Mouse (Mus musculus) limb, embryonic 11.5 days (tissue): Measurements from ENCODE around the gene Lck. TPM values are rescaled to one million over a fixed set of nuclear protein-coding genes. Genes with fewer than 3 reads are reported as not detected.

Experiments
- ATAC-seq: fragments of 200-750 bp; cut with Nextera tagmentation; 2 replicates; pipeline ENCODE4 v1.8.0; 2017; ENCODE audit warnings: low read depth; ENCODE audit not compliant: insufficient number of reproducible peaks, low FRiP score, low TSS enrichment
- DNase-seq: peaks from one replicate; pipeline ENCODE4 v3.0.0-alpha.2; 2015; ENCODE audit warnings: low spot score
- H3K27ac ChIP-seq: fragments of 300-500 bp; sonication (generic); replicated peaks from 2 replicates; pipeline ENCODE4 v1.5.1; 2014; ENCODE audit warnings: low read depth, mild to moderate bottlenecking, low read length
- H3K27me3 ChIP-seq: fragments of 300-500 bp; sonication (generic); 2 replicates; pipeline ENCODE4 v1.6.1; 2014; ENCODE audit warnings: mild to moderate bottlenecking, low read length, mixed read lengths; ENCODE audit not compliant: control insufficient read depth, insufficient read depth
- H3K36me3 ChIP-seq: fragments of 300-500 bp; sonication (generic); 2 replicates; pipeline ENCODE4 v1.6.1; 2014; ENCODE audit warnings: mild to moderate bottlenecking, low read length, moderate library complexity, mixed read lengths; ENCODE audit not compliant: control insufficient read depth, insufficient read depth
- H3K4me1 ChIP-seq: fragments of 300-500 bp; sonication (generic); 2 replicates; pipeline ENCODE4 v1.6.1; 2014; ENCODE audit warnings: low read length, mixed read lengths; ENCODE audit not compliant: control insufficient read depth, insufficient read depth
- H3K4me2 ChIP-seq: fragments of 300-500 bp; sonication (generic); 2 replicates; pipeline ENCODE4 v1.6.1; 2014; ENCODE audit warnings: low read depth, mild to moderate bottlenecking, moderate library complexity; ENCODE audit not compliant: severe bottlenecking
- H3K4me3 ChIP-seq: fragments of 300-500 bp; sonication (generic); 2 replicates; pipeline ENCODE4 v1.5.1; 2014; ENCODE audit warnings: low read depth, low read length
- H3K9ac ChIP-seq: fragments of 300-500 bp; sonication (generic); 2 replicates; pipeline ENCODE4 v1.6.1; 2014; ENCODE audit warnings: mild to moderate bottlenecking, low read length
- H3K9me3 ChIP-seq: fragments of 300-500 bp; sonication (generic); 2 replicates; pipeline ENCODE4 v1.6.1; 2016; ENCODE audit warnings: low read length; ENCODE audit not compliant: control insufficient read depth
- WGBS: fragments of 180-500 bp; shearing (Covaris S2); extraction: QIAGEN DNeasy Blood & Tissue Kit; methylation state at CpG from one replicate; pipeline ENCODE4 v1.1.7; 2014; 5-methylcytosine and 5-hydroxymethylcytosine counted together
- polyA plus RNA-seq: library from polyadenylated mRNA; unstranded; fragments of >200 nt; fragmentation: Nextera tagmentation; extraction: Ambion mirVana; gene quantifications from 2 replicates; pipeline ENCODE4 v1.2.1, GENCODE M21; 2014

Lck gene
- polyA plus RNA-seq, 1 experiment from 2014 or later, result 10.7 TPM

DNA sequence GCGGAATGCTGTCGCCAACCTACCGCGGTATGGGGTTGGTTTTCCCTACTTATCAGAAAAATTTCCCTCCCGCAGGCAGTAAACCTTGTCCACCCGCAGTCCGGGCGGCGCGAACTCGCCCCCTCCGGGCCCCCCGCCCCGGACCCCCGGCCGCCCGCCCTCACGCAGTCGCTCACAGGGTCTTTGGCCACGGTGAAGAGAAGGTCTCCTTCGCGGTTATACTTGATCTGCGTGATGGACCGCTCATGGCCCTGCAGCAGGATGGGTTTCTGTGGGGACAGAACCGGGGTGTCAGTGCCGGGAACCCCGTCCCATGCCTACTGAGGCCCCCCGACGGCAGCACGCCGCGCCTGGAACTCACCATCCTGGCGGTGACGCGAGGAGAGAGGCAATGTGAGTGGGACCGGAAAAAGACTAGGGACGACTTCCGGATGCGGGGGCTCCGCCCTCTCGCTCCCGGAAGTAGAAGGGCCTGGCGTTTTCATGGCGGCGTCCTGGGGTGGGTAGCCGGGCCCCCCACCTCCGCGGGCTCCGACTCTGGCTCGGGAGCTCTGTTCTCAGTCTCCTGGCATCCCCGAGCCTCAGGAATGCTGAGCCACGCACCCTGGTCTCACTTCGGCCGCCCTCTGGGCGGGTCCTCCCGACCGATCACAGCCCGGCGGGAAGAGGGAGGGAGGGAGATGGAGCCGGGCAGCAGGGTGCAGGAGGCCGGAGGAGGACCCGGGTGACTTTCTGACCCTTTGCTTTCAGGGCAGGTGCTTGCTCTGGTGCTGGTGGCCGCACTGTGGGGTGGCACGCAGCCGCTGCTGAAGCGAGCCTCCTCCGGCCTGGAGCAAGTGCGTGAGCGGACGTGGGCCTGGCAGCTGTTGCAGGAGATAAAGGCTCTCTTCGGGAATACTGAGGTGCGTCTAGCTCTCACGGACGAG lies 27.1 kb upstream of the Lck start, which contains the start of the genes Eif3i and Tmem234:
Gene Eif3i (minus strand): TSS at position 416 of the 926 bp plus-strand sequence.
Gene Tmem234 (plus strand): TSS at position 436 of the 926 bp plus-strand sequence.
- Histone ChIP-seq H3K4me2 (peak within 1 kb of the TSS; percentile 69), H3K27me3 (no peaks in the 10 kb centered on the region), H3K27ac (peak within 1 kb of the TSS; percentile 62), H3K9me3 (no peaks in the 10 kb centered on the region), H3K36me3 (peaks cover 4% of the 10 kb centered on the region; the same call in 1 of the 2 replicates), H3K4me3 (peak within 1 kb of the TSS; percentile 96), H3K9ac (peak within 1 kb of the TSS; percentile 84), H3K4me1 (peaks cover 13% of the 10 kb centered on the region)
- ATAC-seq (peak; percentile 78), DNase-seq (peak; percentile 85)
- under 1% methylated on average over 70 of the region's 74 CpGs for WGBS

DNA sequence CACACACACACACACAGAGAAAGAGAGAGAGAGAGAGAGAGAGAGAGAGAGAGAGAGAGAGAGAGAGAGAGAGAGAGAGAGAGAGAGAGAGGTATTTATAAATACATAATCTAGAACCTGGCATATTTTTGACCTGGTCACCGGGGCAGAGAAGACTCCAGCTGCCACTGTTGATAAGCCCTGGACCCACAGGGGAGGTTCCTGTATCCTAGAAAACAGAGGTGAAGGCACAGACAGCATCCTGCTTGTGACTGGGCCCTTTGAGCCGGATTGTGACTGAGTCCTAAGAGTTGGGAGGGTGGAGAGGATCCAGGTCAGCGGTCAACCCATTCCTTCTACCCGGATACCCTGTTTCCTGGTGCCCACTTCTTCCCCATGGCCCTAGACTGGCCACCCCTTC lies 15.4 kb upstream of the Lck start:
- Histone ChIP-seq H3K27me3 (no peaks in the 10 kb centered on the region), H3K36me3 (peaks cover 19% of the 10 kb centered on the region; the same call in 1 of the 2 replicates), H3K27ac (no peak overlapping the region), H3K4me3 (no peak overlapping the region), H3K4me1 (no peaks in the 10 kb centered on the region), H3K4me2 (no peak overlapping the region), H3K9me3 (no peaks in the 10 kb centered on the region), H3K9ac (no peak overlapping the region)
- ATAC-seq, result no peak
- DNase-seq, result no peak
- 78% methylated on average over 4 of the region's 4 CpGs for WGBS

DNA sequence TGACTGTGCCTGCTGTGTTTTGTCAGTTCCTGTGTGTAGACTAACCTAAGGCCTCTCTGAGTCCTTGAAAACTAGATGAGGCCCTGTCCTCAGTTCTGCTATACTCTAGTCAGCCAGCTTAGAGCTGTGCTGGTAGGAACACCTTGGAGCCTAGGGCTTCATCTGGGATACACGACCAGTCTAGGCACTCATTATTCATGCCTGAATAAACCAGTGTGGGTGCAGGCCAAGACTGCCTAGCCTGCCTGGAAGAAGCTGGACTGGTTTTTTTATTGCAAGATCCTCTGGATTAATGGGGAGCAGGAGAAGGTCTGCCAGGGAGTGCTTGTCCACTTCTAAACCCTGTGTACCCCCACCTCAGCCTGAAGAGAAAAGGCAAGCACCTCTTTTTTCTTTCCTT lies 13.5 kb upstream of the Lck start:
- no peak overlapping the region for H3K4me3 ChIP-seq
- no peak overlapping the region for H3K27ac ChIP-seq
- WGBS, result 59% methylated on average over 1 of the region's 1 CpGs
- H3K36me3 ChIP-seq, result peaks cover 7% of the 10 kb centered on the region; the same call in 1 of the 2 replicates
- no peak for DNase-seq
- H3K27me3 ChIP-seq, result no peaks in the 10 kb centered on the region
- H3K9ac ChIP-seq, result no peak overlapping the region
- no peaks in the 10 kb centered on the region for H3K9me3 ChIP-seq
- H3K4me1 ChIP-seq, result no peaks in the 10 kb centered on the region
- no peak for ATAC-seq
- no peak overlapping the region for H3K4me2 ChIP-seq

DNA sequence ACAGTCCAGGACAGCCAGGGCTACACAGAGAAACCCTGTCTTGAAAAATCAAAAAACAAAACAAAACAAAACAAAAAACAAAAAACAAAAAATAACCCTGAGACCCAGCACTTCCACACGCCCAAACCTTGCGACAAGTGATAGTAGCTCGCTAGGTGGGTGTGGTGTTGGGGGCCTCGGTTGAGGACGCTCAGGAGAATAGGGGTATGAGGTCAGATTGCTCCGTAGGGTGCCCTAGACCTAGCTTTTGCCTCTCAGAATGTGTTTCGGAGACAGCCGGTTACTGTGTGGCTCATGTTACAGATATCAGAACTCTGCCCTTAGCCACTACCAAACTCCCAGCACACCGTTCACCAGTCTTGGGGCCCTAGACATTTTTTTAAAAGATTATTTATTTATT lies 12.3 kb upstream of the Lck start:
- no peak overlapping the region for H3K27ac ChIP-seq
- 76% methylated on average over 9 of the region's 9 CpGs for WGBS

DNA sequence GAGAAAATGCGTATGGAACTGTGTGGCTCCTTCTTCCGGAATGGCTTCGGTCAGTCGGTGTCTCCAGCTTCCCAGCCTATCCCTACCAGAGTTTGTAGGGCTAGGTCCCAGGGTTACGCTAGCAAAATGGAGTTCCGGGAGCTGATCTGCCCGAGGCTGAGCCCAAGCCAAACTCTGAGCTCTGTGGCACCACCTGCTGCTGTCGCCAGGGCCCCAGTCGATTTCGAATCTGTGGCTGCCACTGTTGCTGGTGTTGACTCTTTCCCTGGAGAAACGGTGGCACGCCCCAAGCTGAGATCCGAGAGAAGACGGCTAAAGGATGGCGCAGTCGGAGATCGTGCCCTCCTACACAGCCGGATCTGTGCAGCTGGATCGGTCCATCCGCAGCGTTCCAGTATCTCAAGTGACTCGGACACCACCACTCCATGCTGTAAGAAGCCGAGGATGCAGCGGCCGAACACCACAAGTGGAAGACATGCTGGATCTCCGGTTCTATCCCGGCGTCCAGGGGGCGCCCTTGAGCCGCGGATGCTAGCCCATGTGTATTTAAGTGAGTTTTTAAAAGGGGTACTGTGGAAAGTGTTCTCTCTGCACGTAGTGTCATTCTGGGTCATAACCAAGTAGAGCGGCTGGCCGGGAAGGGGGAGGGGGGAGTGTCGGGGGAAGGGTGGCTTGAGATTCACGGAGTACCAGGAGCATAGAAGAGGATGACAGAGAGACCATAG lies 11.6 kb upstream of the Lck start:
- 2% methylated on average over 36 of the region's 36 CpGs for WGBS
- ATAC-seq, result peak; percentile 50
- no peak overlapping the region for H3K27ac ChIP-seq

More for the DNA sequence above, 12.3 kb upstream of the Lck start:
- Histone ChIP-seq H3K4me3 (no peak overlapping the region), H3K4me1 (no peaks in the 10 kb centered on the region), H3K27me3 (no peaks in the 10 kb centered on the region), H3K9me3 (no peaks in the 10 kb centered on the region), H3K36me3 (no peaks in the 10 kb centered on the region; the same call in 1 of the 2 replicates), H3K9ac (no peak overlapping the region; the same call in 1 of the 2 replicates), H3K4me2 (peak overlapping the region; percentile 56; the same call in 1 of the 2 replicates)
- no peak for DNase-seq
- no peak for ATAC-seq

GRCm38 (mm10) chr4:129584370-129584769 lies 10.9 kb upstream of the Lck start:
- Histone ChIP-seq H3K27me3 (no peaks in the 10 kb centered on the region), H3K4me2 (peak overlapping the region; percentile 56), H3K27ac (no peak overlapping the region), H3K4me1 (no peaks in the 10 kb centered on the region), H3K9ac (no peak overlapping the region; the same call in 1 of the 2 replicates), H3K36me3 (no peaks in the 10 kb centered on the region), H3K4me3 (peak overlapping the region; percentile 29; the same call in 1 of the 2 replicates), H3K9me3 (no peaks in the 10 kb centered on the region)
- ATAC-seq, result no peak
- no peak for DNase-seq
- WGBS, result 79% methylated on average over 1 of the region's 1 CpGs

More for the DNA sequence above, 11.6 kb upstream of the Lck start:
- Histone ChIP-seq H3K9ac (peak overlapping the region; percentile 43), H3K36me3 (no peaks in the 10 kb centered on the region), H3K4me1 (no peaks in the 10 kb centered on the region), H3K4me3 (peak overlapping the region; percentile 29), H3K4me2 (peak overlapping the region; percentile 56), H3K27me3 (no peaks in the 10 kb centered on the region), H3K9me3 (no peaks in the 10 kb centered on the region)
- peak; percentile 91 for DNase-seq

DNA sequence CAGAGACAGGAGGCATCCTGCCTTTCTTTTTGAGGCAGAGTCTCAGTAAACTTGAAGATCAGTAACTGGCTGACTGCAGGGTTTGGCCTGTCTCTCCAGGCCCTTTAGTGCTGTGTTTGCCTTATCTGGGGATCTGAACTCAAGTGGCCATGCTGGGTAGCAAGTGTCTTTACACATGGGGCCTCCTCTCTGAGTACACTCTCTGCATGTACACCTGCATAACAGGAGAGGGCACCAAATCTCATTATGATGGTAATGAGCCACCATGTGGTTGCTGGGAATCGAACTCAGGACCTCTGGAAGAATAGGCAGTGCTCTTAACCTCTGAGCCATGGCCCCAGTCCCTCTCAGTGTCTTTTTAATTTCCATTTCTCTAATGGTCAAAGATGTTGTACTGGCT lies 8.8 kb upstream of the Lck start:
- 88% methylated on average over 1 of the region's 1 CpGs for WGBS
- DNase-seq, result no peak
- Histone ChIP-seq H3K9me3 (no peaks in the 10 kb centered on the region), H3K36me3 (no peaks in the 10 kb centered on the region), H3K9ac (no peak overlapping the region), H3K27ac (no peak overlapping the region), H3K4me3 (no peak overlapping the region), H3K4me2 (no peak overlapping the region), H3K4me1 (no peaks in the 10 kb centered on the region), H3K27me3 (no peaks in the 10 kb centered on the region)
- no peak for ATAC-seq

- Histone ChIP-seq H3K4me1 (peaks cover 7% of the 10 kb centered on the region; the same call in 1 of the 2 replicates), H3K9me3 (no peaks in the 10 kb centered on the region), H3K9ac (no peak overlapping the region), H3K4me3 (no peak overlapping the region), H3K27ac (no peak overlapping the region), H3K36me3 (no peaks in the 10 kb centered on the region), H3K4me2 (no peak overlapping the region), H3K27me3 (no peaks in the 10 kb centered on the region)
- no peak for DNase-seq
- WGBS, result 61% methylated on average over 7 of the region's 7 CpGs
- no peak for ATAC-seq
These were observed 6.9 kb upstream of the Lck start for GRCm38 (mm10) chr4:129580347-129580746.
